Mouse (Mus musculus) embryonic facial prominence, embryonic 13.5 days (tissue): ENCODE measurements at regions not wholly inside any gene's neighbourhood (a gene's known extent, or its start where the extent isn't known, plus 50 kb on each side); places are given as distances from the start of the nearest gene placed in this dataset.

Source experiments
- ATAC-seq: fragments of 200-750 bp; cut with Nextera tagmentation; 2 replicates; pipeline ENCODE4 v1.8.0; 2017; ENCODE audit warnings: low read depth; ENCODE audit not compliant: insufficient number of reproducible peaks, insufficient read depth, low FRiP score, low TSS enrichment
- H3K27ac ChIP-seq: fragments of 300-500 bp; sonication (generic); 2 replicates; pipeline ENCODE4 v1.5.1; 2015; ENCODE audit warnings: moderate library complexity, mild to moderate bottlenecking, inconsistent platforms
- H3K27me3 ChIP-seq: fragments of 300-500 bp; sonication (generic); 2 replicates; pipeline ENCODE4 v1.6.1; 2015; ENCODE audit warnings: mild to moderate bottlenecking, inconsistent platforms
- H3K36me3 ChIP-seq: fragments of 300-500 bp; sonication (generic); 2 replicates; pipeline ENCODE4 v1.6.1; 2015; ENCODE audit warnings: mild to moderate bottlenecking, inconsistent platforms
- H3K4me1 ChIP-seq: fragments of 300-500 bp; sonication (generic); 2 replicates; pipeline ENCODE4 v1.6.1; 2015; ENCODE audit warnings: inconsistent platforms
- H3K4me2 ChIP-seq: fragments of 300-500 bp; sonication (generic); 2 replicates; pipeline ENCODE4 v1.6.1; 2015; ENCODE audit warnings: moderate library complexity, mild to moderate bottlenecking, inconsistent platforms
- H3K4me3 ChIP-seq: fragments of 300-500 bp; sonication (generic); 2 replicates; pipeline ENCODE4 v1.5.1; 2015; ENCODE audit warnings: mild to moderate bottlenecking, inconsistent platforms
- H3K9ac ChIP-seq: fragments of 300-500 bp; sonication (generic); 2 replicates; pipeline ENCODE4 v1.6.1; 2015; ENCODE audit warnings: mild to moderate bottlenecking, inconsistent platforms
- H3K9me3 ChIP-seq: fragments of 300-500 bp; sonication (generic); 2 replicates; pipeline ENCODE4 v1.6.1; 2016; ENCODE audit warnings: inconsistent platforms
- WGBS: fragments of 180-500 bp; shearing (Covaris S2); methylation state at CpG from one replicate; pipeline ENCODE4 v1.1.7; 2015; ENCODE audit warnings: mixed read lengths; 5-methylcytosine and 5-hydroxymethylcytosine counted together

DNA sequence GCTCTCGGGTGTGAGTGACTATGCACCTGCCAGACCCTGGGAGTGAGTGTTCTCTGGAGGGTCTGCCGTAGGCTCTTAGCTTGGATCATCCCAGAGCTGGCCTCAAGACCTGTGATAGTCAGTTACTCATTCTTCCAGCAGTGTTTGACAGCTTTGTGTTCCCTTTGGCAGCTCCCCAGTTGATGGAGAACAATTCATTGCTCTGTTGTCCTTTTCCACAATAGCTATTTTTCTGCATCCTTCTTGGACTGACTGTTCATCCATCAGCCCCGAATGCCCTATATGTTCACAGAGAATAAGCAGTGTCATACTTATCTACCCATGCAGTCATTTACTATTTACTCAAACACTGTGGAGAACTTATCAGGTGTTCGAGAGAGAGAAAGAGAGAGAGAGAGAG is 1368.5 kb downstream of the Gsdmc2 start:
- 0 out of 2 replicates have a peak, but pooled peaks cover 8% of the 10 kb centered on the region for H3K4me1 ChIP-seq
- H3K4me3 ChIP-seq = no peak overlapping the region
- H3K36me3 ChIP-seq = no peaks in the 10 kb centered on the region
- H3K27me3 ChIP-seq = no peaks in the 10 kb centered on the region
- no peak overlapping the region for H3K9ac ChIP-seq
- no peaks in the 10 kb centered on the region for H3K9me3 ChIP-seq
- WGBS = 85% methylated on average over 4 of the region's 4 CpGs
- no peak overlapping the region for H3K4me2 ChIP-seq
- H3K27ac ChIP-seq = no peak overlapping the region
- ATAC-seq = no peak

DNA sequence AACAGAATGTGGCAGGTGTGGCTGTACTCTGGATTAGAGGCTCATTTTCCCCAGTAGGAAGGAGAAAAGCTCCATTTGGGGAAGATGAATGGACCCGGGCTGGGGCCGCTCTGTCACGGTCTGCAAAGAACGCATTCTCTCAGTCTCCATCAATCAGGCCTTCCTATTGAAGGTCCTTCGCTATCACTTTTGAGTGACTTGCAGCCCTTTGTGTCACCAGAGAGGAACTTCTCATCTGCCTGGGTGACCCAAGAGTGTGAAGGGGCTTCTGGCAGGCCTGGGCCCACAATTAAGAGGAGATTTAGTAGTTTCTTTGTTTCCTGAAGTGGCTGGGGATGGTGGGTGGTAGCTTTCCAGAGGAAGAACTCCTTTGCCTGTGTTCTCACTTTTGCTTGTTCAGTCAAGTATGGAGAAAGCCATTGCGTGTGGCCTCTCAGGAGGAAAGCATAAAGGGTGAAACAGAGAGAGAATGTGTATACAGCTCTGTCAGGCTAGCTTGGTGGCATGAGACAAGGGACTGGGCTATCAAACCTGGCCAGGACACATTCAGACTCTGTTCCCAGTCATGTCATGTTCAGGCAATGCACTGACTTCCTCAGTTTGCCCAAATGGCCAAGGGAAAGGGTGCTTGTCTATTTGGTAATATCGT is 1374.2 kb downstream of the Gsdmc2 start:
- Histone ChIP-seq H3K9me3 (no peaks in the 10 kb centered on the region), H3K4me1 (0 out of 2 replicates have a peak, but pooled peaks cover 2% of the 10 kb centered on the region), H3K4me2 (no peak overlapping the region), H3K27ac (no peak overlapping the region), H3K36me3 (no peaks in the 10 kb centered on the region), H3K27me3 (no peaks in the 10 kb centered on the region), H3K4me3 (no peak overlapping the region), H3K9ac (no peak overlapping the region)
- ATAC-seq = no peak
- 51% methylated on average over 7 of the region's 7 CpGs for WGBS

DNA sequence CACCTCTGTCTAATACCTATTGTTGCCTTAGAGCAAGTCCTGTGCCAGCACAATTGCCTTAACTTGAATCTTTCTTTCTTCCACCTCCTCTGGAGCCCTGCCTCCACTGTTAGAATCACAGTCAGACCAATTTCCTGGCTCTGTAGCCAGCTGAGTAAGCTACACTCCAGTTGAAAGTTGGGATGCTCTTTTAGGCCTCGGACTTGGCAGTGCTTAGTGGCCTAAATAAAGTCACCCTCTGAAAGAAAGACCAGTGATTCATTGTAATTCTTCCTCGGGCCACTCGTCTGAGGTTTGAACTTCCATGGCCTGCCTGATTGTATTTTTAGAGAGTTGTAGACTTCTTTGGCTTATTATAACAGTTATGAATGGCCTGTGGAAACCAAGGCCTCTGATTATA is 1376.9 kb downstream of the Gsdmc2 start:
- Histone ChIP-seq H3K4me3 (no peak overlapping the region), H3K9ac (no peak overlapping the region), H3K9me3 (no peaks in the 10 kb centered on the region), H3K27me3 (no peaks in the 10 kb centered on the region), H3K27ac (no peak overlapping the region), H3K36me3 (no peaks in the 10 kb centered on the region), H3K4me1 (no peaks in the 10 kb centered on the region), H3K4me2 (no peak overlapping the region)
- ATAC-seq = no peak
- WGBS = 80% methylated on average over 3 of the region's 3 CpGs

DNA sequence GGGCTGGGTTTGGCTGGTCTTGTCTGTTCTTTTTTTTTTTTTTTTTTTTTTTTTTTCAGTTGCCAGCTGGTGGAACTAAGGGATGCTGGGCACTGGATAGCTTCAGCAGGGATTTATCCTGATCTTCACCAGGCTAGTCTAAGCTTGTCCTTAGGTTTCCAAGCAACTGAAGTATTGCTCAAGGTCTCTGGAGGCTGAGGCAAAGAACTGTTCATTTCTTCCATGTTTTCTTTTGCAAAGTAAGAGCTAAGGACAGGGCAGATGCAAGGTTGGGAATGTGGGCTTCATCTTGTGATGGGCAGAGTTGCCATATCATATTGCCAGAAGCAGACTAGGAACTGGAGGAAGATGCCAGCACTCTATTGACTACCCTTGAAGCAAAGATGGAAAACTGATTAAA is 1378.1 kb downstream of the Gsdmc2 start:
- no peaks in the 10 kb centered on the region for H3K36me3 ChIP-seq
- peaks cover 4% of the 10 kb centered on the region for H3K4me1 ChIP-seq
- no peaks in the 10 kb centered on the region for H3K27me3 ChIP-seq
- H3K4me2 ChIP-seq = no peak overlapping the region
- no peak for ATAC-seq
- no peak overlapping the region for H3K27ac ChIP-seq
- H3K9me3 ChIP-seq = no peaks in the 10 kb centered on the region
- H3K4me3 ChIP-seq = no peak overlapping the region
- no peak overlapping the region for H3K9ac ChIP-seq

DNA sequence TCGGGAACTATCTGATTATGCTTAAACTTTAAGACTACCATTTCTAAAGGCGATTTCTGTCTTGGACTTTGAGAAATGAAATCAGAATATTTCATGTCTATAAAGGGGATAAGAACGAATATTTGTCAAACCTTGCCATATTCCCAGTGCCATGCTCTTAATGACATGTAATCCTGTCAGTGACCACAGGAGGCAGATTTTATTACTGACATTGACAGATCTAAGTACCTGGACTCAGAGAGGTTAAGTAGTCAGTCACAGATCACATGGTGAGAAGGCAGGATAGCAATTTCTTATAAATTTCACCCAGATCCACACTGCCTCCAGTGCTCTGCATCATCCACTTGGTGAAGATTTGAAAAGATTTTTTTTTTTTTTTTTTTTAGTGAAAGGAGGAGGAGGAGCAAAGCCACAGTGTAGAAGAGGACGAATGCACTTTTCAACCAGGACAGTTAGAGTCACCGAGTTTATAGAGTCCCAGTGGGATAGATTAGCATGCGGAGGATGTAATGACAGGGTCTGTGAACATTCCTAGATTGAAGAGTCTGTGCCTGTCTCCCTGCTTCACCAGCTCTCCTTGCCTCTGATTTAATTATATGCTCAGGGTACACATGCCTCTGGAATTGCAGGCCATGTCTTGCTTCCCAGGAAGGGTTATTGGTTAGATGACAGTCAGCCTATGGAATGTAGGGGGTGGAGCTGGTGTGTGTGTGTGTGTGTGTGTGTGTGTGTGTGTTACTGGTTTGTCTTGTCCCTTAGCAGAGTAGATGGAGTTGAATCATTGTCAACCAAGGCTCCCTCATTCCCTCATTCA is 1379.7 kb downstream of the Gsdmc2 start:
- Histone ChIP-seq H3K4me2 (no peak overlapping the region), H3K36me3 (no peaks in the 10 kb centered on the region), H3K9ac (no peak overlapping the region), H3K4me3 (no peak overlapping the region), H3K27ac (no peak overlapping the region), H3K9me3 (no peaks in the 10 kb centered on the region), H3K27me3 (no peaks in the 10 kb centered on the region), H3K4me1 (peaks cover 4% of the 10 kb centered on the region)
- ATAC-seq = 0 out of 2 replicates have a peak, but pooled peaks have one; percentile 71
- 61% methylated on average over 6 of the region's 6 CpGs for WGBS

DNA sequence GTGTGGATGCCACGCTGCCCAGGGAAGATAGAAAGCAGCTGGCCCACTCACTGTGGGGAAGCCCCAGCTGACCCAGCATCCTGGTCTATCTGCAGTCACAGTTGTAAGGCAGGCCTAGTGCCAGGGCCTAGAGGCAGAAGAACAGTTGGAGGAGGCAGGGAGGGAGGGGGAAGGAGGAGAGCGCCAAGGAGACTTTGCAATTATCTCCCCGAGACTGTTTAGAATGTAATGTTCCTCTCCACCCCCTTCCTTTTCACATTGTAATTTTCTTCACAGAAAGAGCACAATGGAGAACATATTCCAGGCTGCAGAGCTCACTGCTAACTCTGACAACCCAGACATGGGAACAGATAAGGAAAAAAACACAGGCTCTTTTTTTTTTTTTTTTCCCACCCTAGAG is 1382.3 kb downstream of the Gsdmc2 start:
- Histone ChIP-seq H3K4me3 (no peak overlapping the region), H3K27ac (no peak overlapping the region), H3K36me3 (no peaks in the 10 kb centered on the region), H3K4me2 (no peak overlapping the region), H3K9me3 (no peaks in the 10 kb centered on the region), H3K4me1 (peaks cover 4% of the 10 kb centered on the region), H3K27me3 (no peaks in the 10 kb centered on the region), H3K9ac (no peak overlapping the region)
- no peak for ATAC-seq
- WGBS = 31% methylated on average over 3 of the region's 3 CpGs

DNA sequence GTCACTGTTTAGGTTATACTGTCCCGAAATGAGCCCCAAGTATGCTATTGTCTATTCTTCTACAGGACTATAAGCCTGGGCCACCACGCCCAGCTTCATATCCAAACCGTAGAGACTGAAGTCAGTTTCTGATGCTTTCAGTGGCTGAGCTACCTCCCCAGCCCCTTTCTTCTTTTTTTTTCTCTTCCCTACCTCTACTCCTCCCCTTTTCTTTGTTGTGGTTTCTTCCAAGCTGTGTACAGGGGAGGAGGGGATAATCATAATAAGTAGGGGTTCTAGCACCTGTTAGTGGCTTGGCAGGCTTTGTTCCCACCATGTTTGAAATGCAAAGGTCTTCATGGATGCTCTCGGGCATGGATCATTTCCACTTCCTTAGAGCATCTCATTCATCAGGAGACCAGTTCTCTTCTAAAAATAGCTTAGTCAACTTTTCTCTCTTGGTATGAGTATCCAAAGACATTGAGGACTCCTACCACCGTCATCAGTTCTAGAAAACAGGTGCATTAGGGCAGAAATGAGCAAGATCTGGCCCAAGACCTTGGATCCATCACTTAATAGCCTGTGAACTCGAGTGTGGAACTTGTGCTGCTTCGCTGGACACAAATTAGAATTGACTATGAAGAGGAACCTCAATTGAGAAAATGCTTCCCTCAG is 1383.5 kb downstream of the Gsdmc2 start:
- Histone ChIP-seq H3K4me3 (no peak overlapping the region), H3K4me2 (no peak overlapping the region), H3K9ac (no peak overlapping the region), H3K9me3 (no peaks in the 10 kb centered on the region), H3K27me3 (no peaks in the 10 kb centered on the region), H3K4me1 (peaks cover 4% of the 10 kb centered on the region), H3K27ac (no peak overlapping the region), H3K36me3 (no peaks in the 10 kb centered on the region)
- WGBS = 83% methylated on average over 7 of the region's 7 CpGs
- ATAC-seq = no peak

DNA sequence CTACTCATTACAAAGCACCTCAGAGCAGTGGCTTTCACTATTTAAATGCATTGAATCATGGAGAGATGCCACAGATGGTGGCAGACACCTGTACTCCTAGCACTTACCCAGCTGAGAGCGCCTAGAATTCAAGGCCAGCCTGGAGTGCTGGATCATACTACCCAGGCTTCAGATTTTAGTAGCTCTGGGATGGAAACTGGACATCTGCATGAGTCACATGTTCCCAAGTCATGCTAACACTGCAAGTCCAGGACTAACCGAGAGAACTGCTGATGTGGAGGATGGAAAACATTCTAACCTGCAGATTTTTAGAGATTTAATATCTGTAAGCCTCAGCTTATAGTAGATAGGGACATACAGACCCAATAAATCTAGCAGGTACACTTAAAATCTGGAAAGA is 1384.3 kb downstream of the Gsdmc2 start:
- H3K4me2 ChIP-seq = no peak overlapping the region
- peaks cover 4% of the 10 kb centered on the region for H3K4me1 ChIP-seq
- H3K36me3 ChIP-seq = no peaks in the 10 kb centered on the region
- ATAC-seq = no peak
- H3K9ac ChIP-seq = no peak overlapping the region
- no peak overlapping the region for H3K27ac ChIP-seq
- no peaks in the 10 kb centered on the region for H3K27me3 ChIP-seq
- 87% methylated on average over 2 of the region's 2 CpGs for WGBS
- H3K9me3 ChIP-seq = no peaks in the 10 kb centered on the region
- H3K4me3 ChIP-seq = no peak overlapping the region

DNA sequence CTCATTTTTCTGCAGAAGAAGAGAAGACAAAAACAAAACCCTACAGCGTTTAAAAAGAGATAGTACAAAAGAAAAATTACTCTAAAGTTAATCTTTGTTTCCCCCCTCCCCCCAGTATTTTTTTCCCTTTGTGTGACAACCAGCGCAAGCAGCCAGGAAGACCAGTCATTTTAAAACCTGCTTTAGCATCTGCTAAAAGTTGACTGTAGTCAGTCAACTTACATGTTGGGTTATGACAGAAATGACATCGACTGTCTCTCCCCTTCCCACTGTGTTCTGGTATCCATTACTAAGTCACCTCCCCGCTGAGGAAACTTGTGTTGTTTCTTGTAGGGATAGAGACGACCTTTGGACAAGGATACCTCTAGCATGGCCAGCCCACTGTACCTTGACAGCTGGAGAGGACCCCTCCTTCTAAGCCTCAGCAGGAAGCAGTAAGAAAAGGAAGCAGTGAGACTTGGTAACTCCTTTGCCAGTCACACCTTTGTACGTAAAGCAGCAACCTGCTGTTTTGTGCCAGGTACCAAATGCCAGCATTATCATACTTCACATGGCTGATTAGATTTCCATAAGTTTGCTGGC is 1384.9 kb downstream of the Gsdmc2 start:
- no peak overlapping the region for H3K4me2 ChIP-seq
- ATAC-seq = no peak
- WGBS = 69% methylated on average over 6 of the region's 6 CpGs
- no peaks in the 10 kb centered on the region for H3K27me3 ChIP-seq
- no peak overlapping the region for H3K9ac ChIP-seq
- H3K36me3 ChIP-seq = no peaks in the 10 kb centered on the region
- H3K4me1 ChIP-seq = peaks cover 4% of the 10 kb centered on the region
- H3K4me3 ChIP-seq = no peak overlapping the region
- no peak overlapping the region for H3K27ac ChIP-seq
- H3K9me3 ChIP-seq = no peaks in the 10 kb centered on the region

DNA sequence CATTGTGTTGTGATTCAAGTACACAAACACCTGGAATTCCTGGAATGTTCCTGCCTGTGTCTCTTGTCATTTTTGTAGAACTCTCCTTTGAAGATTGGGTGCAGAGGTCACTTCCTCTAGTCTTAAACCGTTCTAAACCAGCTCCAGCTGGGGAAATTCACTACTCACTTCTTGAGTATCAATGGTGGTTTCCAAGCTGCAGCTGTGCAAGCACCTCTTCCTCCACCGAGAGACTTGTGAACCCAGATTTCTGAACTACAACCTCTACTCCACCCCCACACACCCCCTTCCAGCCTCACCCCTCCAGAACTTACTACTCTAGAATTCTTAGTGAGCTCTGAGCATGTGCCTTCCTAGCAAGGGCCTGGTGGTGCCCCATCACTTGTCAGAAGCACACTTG is 1387.0 kb downstream of the Gsdmc2 start:
- peaks cover 4% of the 10 kb centered on the region for H3K4me1 ChIP-seq
- no peak overlapping the region for H3K9ac ChIP-seq
- H3K27me3 ChIP-seq = no peaks in the 10 kb centered on the region
- no peaks in the 10 kb centered on the region for H3K36me3 ChIP-seq
- no peak overlapping the region for H3K27ac ChIP-seq
- no peak overlapping the region for H3K4me3 ChIP-seq
- no peak overlapping the region for H3K4me2 ChIP-seq
- ATAC-seq = no peak
- WGBS = 10% methylated on average over 2 of the region's 2 CpGs
- no peaks in the 10 kb centered on the region for H3K9me3 ChIP-seq

DNA sequence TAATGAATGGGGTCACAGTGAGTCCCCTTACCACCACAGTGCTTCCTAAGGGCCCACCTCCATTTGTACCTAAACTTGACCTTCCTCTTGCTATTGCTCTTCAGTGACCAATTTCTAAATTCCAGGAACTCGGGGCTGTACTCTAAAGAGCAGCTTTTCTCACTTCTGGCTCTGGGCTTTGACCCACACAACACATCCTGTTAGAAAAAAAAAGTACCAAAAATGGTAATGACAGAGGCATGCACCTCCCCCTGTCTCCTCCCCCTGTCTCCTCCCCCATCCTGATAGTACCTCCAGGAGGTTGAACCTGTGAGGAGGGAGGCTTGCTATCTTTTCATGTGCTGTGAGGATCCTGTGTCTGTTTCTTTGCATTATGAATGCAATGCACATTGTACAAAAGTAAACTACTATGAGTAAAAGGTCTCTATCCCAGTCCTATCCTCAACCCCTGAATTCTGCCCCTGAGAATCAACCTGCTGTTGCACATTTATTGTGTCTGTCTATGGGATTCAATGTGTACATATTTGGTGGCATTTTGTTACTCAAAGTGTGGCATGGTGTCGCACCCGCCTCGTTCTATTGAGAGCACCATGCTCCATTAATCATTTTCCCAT is 1387.8 kb downstream of the Gsdmc2 start:
- no peak overlapping the region for H3K4me3 ChIP-seq
- H3K4me2 ChIP-seq = no peak overlapping the region
- H3K27ac ChIP-seq = no peak overlapping the region
- H3K9me3 ChIP-seq = no peaks in the 10 kb centered on the region
- 70% methylated on average over 4 of the region's 4 CpGs for WGBS
- no peaks in the 10 kb centered on the region for H3K36me3 ChIP-seq
- H3K9ac ChIP-seq = no peak overlapping the region
- no peaks in the 10 kb centered on the region for H3K27me3 ChIP-seq
- ATAC-seq = no peak
- no peaks in the 10 kb centered on the region for H3K4me1 ChIP-seq
